Comparison of ENCODE assay signal across 50 mouse cellular contexts in genomic region chrX:9875519-9875918, GRCm38 (mm10). TPM values are rescaled to one million over a fixed set of nuclear protein-coding genes. Genes with fewer than 3 reads are reported as not detected.
"Had no signal": no experiment of that assay in that cellular context is flagged by ENCODE, and none has a peak within 500 bp of the region (broad histone marks: within the 10 kb centered on the region; RNA-seq: fewer than 3 reads in every experiment).

No protein-coding gene starts in this region.

- H3K9me3 ChIP-seq: heart, embryonic 12.5 days; heart, embryonic 13.5 days; heart, embryonic 15.5 days; hindbrain, embryonic 10.5 days; hindbrain, embryonic 12.5 days; hindbrain, embryonic 13.5 days; hindbrain, embryonic 15.5 days; intestine, embryonic 15.5 days; kidney, embryonic 15.5 days had no signal

- H3K36me3 ChIP-seq: heart, embryonic 12.5 days; heart, embryonic 13.5 days; heart, embryonic 15.5 days; hindbrain, embryonic 10.5 days; hindbrain, embryonic 12.5 days; hindbrain, embryonic 13.5 days; hindbrain, embryonic 15.5 days; intestine, embryonic 15.5 days; kidney, embryonic 15.5 days had no signal

- H3K9ac ChIP-seq: heart, embryonic 12.5 days; heart, embryonic 13.5 days; heart, embryonic 15.5 days; hindbrain, embryonic 12.5 days; hindbrain, embryonic 13.5 days; hindbrain, embryonic 14.5 days; hindbrain, embryonic 15.5 days; intestine, embryonic 15.5 days; kidney, embryonic 15.5 days had no signal

- H3K27me3 ChIP-seq: heart, embryonic 12.5 days; heart, embryonic 13.5 days; heart, embryonic 15.5 days; hindbrain, embryonic 12.5 days; hindbrain, embryonic 13.5 days; hindbrain, embryonic 15.5 days; intestine, embryonic 15.5 days; kidney, embryonic 15.5 days had no signal

- H3K4me3 ChIP-seq: heart, embryonic 12.5 days; heart, embryonic 13.5 days; heart, embryonic 15.5 days; hindbrain, embryonic 10.5 days; hindbrain, embryonic 12.5 days; hindbrain, embryonic 13.5 days; hindbrain, embryonic 15.5 days; intestine, embryonic 15.5 days; kidney, embryonic 15.5 days; layer of hippocampus, adult 2 months; left cerebral cortex, adult 2 months had no signal

- DNase-seq: heart, postnatal 10 days; heart, postnatal 14 days; heart, postnatal 36 days; heart, postnatal 4 days; kidney, adult 11 months; kidney, adult 18-20 months; kidney, adult 2 months; kidney, adult 8-10 months; kidney, adult 9 months; kidney, postnatal 14 days; kidney, postnatal 25 days; kidney, postnatal 36 days; kidney, postnatal 4 days; layer of hippocampus, adult 9-11 months; layer of hippocampus, postnatal 36 days had no signal

- H3K27ac ChIP-seq: heart, embryonic 13.5 days; heart, embryonic 15.5 days; hindbrain, embryonic 10.5 days; hindbrain, embryonic 12.5 days; hindbrain, embryonic 13.5 days; hindbrain, embryonic 14.5 days; hindbrain, embryonic 15.5 days; hindbrain, postnatal 0 days; intestine, embryonic 15.5 days; kidney, embryonic 15.5 days; kidney, postnatal 0 days; layer of hippocampus, adult 2 months; left cerebral cortex, adult 2 months had no signal

- H3K4me2 ChIP-seq: heart, embryonic 12.5 days; heart, embryonic 13.5 days; heart, embryonic 15.5 days; hindbrain, embryonic 12.5 days; hindbrain, embryonic 13.5 days; hindbrain, embryonic 14.5 days; hindbrain, embryonic 15.5 days; intestine, embryonic 15.5 days; kidney, embryonic 15.5 days had no signal

- H3K4me1 ChIP-seq: heart, embryonic 12.5 days; heart, embryonic 13.5 days; heart, embryonic 15.5 days; hindbrain, embryonic 10.5 days; hindbrain, embryonic 12.5 days; hindbrain, embryonic 13.5 days; hindbrain, embryonic 15.5 days; intestine, embryonic 15.5 days; kidney, embryonic 15.5 days had no signal

- ATAC-seq: hindbrain, embryonic 16.5 days; hindbrain, postnatal 0 days; inflammation-experienced regulatory T-cells, adult 6 months; intestine, embryonic 15.5 days; intestine, embryonic 16.5 days; intestine, postnatal 0 days had no signal

RNA-seq across cellular contexts. Expression of gene Sytl5, which starts 9.9 kb away (rescaled TPM):
- polyA plus RNA-seq: heart, postnatal 0 days; hindbrain, embryonic 12.5 days; inflammation-experienced regulatory T-cells, adult 6 months had no signal

RNA-seq across cellular contexts. Expression of gene H2al3, which starts 26.0 kb away (rescaled TPM):
- total RNA-seq: heart, postnatal 10 days; heart, postnatal 14 days; heart, postnatal 25 days; heart, postnatal 36 days; heart, postnatal 4 days; hematopoietic stem cell, adult 5-6 weeks; hindbrain, postnatal 0 days; layer of hippocampus, adult 18-20 months; layer of hippocampus, adult 2 months; layer of hippocampus, adult 8-10 months; layer of hippocampus, postnatal 10 days; layer of hippocampus, postnatal 14 days; layer of hippocampus, postnatal 25 days; layer of hippocampus, postnatal 36 days; left cerebral cortex, adult 18-20 months; left cerebral cortex, adult 2 months; left cerebral cortex, adult 8-10 months had no signal
- polyA plus RNA-seq: heart, embryonic 12.5 days; heart, embryonic 13.5 days; heart, embryonic 14.5 days; heart, embryonic 15.5 days; heart, embryonic 16.5 days; heart, postnatal 0 days; hindbrain, embryonic 10.5 days; hindbrain, embryonic 11.5 days; hindbrain, embryonic 12.5 days; hindbrain, embryonic 13.5 days; hindbrain, embryonic 14.5 days; hindbrain, embryonic 15.5 days; hindbrain, embryonic 16.5 days; hindbrain, postnatal 0 days; inflammation-experienced regulatory T-cells, adult 6 months; intestine, embryonic 14.5 days; intestine, embryonic 15.5 days; intestine, embryonic 16.5 days; intestine, postnatal 0 days; kidney, adult 2 months; kidney, embryonic 14.5 days; kidney, embryonic 15.5 days; kidney, embryonic 16.5 days; kidney, postnatal 0 days; large intestine, adult 2 months had no signal

RNA-seq across cellular contexts. Expression of gene Hypm, which starts 28.8 kb away (rescaled TPM):
- total RNA-seq: heart, postnatal 10 days; heart, postnatal 14 days; heart, postnatal 25 days; heart, postnatal 36 days; heart, postnatal 4 days; hematopoietic stem cell, adult 5-6 weeks; hindbrain, postnatal 0 days; layer of hippocampus, adult 18-20 months; layer of hippocampus, adult 2 months; layer of hippocampus, adult 8-10 months; layer of hippocampus, postnatal 10 days; layer of hippocampus, postnatal 14 days; layer of hippocampus, postnatal 25 days; layer of hippocampus, postnatal 36 days; left cerebral cortex, adult 18-20 months; left cerebral cortex, adult 2 months; left cerebral cortex, adult 8-10 months had no signal
- polyA plus RNA-seq: heart, embryonic 12.5 days; heart, embryonic 13.5 days; heart, embryonic 14.5 days; heart, embryonic 15.5 days; heart, embryonic 16.5 days; heart, postnatal 0 days; hindbrain, embryonic 10.5 days; hindbrain, embryonic 11.5 days; hindbrain, embryonic 12.5 days; hindbrain, embryonic 13.5 days; hindbrain, embryonic 14.5 days; hindbrain, embryonic 15.5 days; hindbrain, embryonic 16.5 days; hindbrain, postnatal 0 days; inflammation-experienced regulatory T-cells, adult 6 months; intestine, embryonic 14.5 days; intestine, embryonic 15.5 days; intestine, embryonic 16.5 days; intestine, postnatal 0 days; kidney, adult 2 months; kidney, embryonic 14.5 days; kidney, embryonic 15.5 days; kidney, embryonic 16.5 days; kidney, postnatal 0 days; large intestine, adult 2 months had no signal
